Mouse (Mus musculus): ENCODE measurements around the gene Prkab2.

The Prkab2 gene

GRCm38 (mm10) chr3:97653781-97654180 lies 4.2 kb upstream of the Prkab2 start:
- no peak for DNase-seq

GRCm38 (mm10) chr3:97654901-97655300 lies 3.1 kb upstream of the Prkab2 start:
- no peak for DNase-seq

- DNase-seq = peak; percentile 19
Measured at GRCm38 (mm10) chr3:97658426-97659193, 617 bp downstream of the Prkab2 start.

GRCm38 (mm10) chr3:97659746-97660145 lies 1.8 kb downstream of the Prkab2 start:
- no peak for DNase-seq

GRCm38 (mm10) chr3:97661206-97661605 lies 3.2 kb downstream of the Prkab2 start:
- DNase-seq = no peak

- DNase-seq = no peak
Measured at GRCm38 (mm10) chr3:97665525-97665924, 7.5 kb downstream of the Prkab2 start.

- no peak for DNase-seq
Measured at GRCm38 (mm10) chr3:97666154-97666553, 8.2 kb downstream of the Prkab2 start.

GRCm38 (mm10) chr3:97667093-97667675 lies 9.2 kb downstream of the Prkab2 start:
- DNase-seq = no peak

GRCm38 (mm10) chr3:97674644-97675110 lies 16.7 kb downstream of the Prkab2 start, which contains the start of gene Gm17651:
TSS of gene Gm17651 (minus strand) at chr3:97674694.
- no peak for DNase-seq

- DNase-seq = no peak
Measured at GRCm38 (mm10) chr3:97676126-97676525, 18.1 kb downstream of the Prkab2 start.

GRCm38 (mm10) chr3:97678416-97678815 lies 20.4 kb downstream of the Prkab2 start:
- no peak for DNase-seq

GRCm38 (mm10) chr3:97680631-97681320 lies 22.8 kb downstream of the Prkab2 start:
- DNase-seq = peak; percentile 77

GRCm38 (mm10) chr3:97681321-97682158 lies 23.5 kb downstream of the Prkab2 start:
- DNase-seq = peak; percentile 73

GRCm38 (mm10) chr3:97682159-97682502 lies 24.1 kb downstream of the Prkab2 start:
- DNase-seq = no peak

- DNase-seq = no peak
Measured at GRCm38 (mm10) chr3:97682576-97682975, 24.6 kb downstream of the Prkab2 start.

- DNase-seq = no peak
Measured at GRCm38 (mm10) chr3:97683560-97684195, 25.7 kb downstream of the Prkab2 start.

GRCm38 (mm10) chr3:97686372-97687117 lies 28.6 kb downstream of the Prkab2 start:
- DNase-seq = no peak

- DNase-seq = no peak
Measured at GRCm38 (mm10) chr3:97689289-97689688, 31.3 kb downstream of the Prkab2 start.

- DNase-seq = no peak
Measured at GRCm38 (mm10) chr3:97690590-97690989, 32.6 kb downstream of the Prkab2 start.

GRCm38 (mm10) chr3:97691443-97692017 lies 33.5 kb downstream of the Prkab2 start:
- no peak for DNase-seq

- DNase-seq = no peak
Measured at GRCm38 (mm10) chr3:97693806-97694205, 35.8 kb downstream of the Prkab2 start.

Data from right cerebral cortex, postnatal 25 days (tissue).